Mouse (Mus musculus) G1E-ER4 (cell line): Measurements from ENCODE around the gene Smim5. TPM values are rescaled to one million over a fixed set of nuclear protein-coding genes. Genes with fewer than 3 reads are reported as not detected.

ENCODE experiments used
- GATA1 ChIP-seq: IDR thresholded peaks from one replicate; pipeline ENCODE4 v1.8.0; 2012; ENCODE audit warnings: low read length, inconsistent platforms
- polyA plus RNA-seq: library from polyadenylated mRNA; stranded (reverse); fragments of >175 nt; gene quantifications from 2 replicates; pipeline ENCODE4 v1.2.3, GENCODE M21; 2012

Gene Smim5
- polyA plus RNA-seq, 1 experiment = 9.2 TPM

GRCm38 (mm10) chr11:115904956-115905790 is 5.4 kb downstream of the Smim5 start:
- no peak for TF ChIP-seq GATA1

GRCm38 (mm10) chr11:115906116-115906515 is 6.3 kb downstream of the Smim5 start:
- TF ChIP-seq GATA1 = no peak

- no peak for TF ChIP-seq GATA1
Observed at GRCm38 (mm10) chr11:115906521-115906920, 6.8 kb downstream of the Smim5 start.

- TF ChIP-seq GATA1 = peak; percentile 98
Observed at GRCm38 (mm10) chr11:115911134-115911561, 11.4 kb downstream of the Smim5 start.

GRCm38 (mm10) chr11:115911632-115912376 is 12.0 kb downstream of the Smim5 start, which contains the start of gene Smim6:
TSS of gene Smim6 (plus strand) at chr11:115912017.
- no peak for TF ChIP-seq GATA1

- no peak for TF ChIP-seq GATA1
Observed at GRCm38 (mm10) chr11:115916579-115916978, 16.8 kb downstream of the Smim5 start.

GRCm38 (mm10) chr11:115918637-115919036 is 18.9 kb downstream of the Smim5 start:
- no peak for TF ChIP-seq GATA1

- TF ChIP-seq GATA1 = no peak
Observed at GRCm38 (mm10) chr11:115919073-115919472, 19.3 kb downstream of the Smim5 start.

- TF ChIP-seq GATA1 = no peak
Observed at GRCm38 (mm10) chr11:115920110-115920818, 20.5 kb downstream of the Smim5 start.

- no peak for TF ChIP-seq GATA1
Observed at GRCm38 (mm10) chr11:115921986-115922385, 22.2 kb downstream of the Smim5 start.

GRCm38 (mm10) chr11:115929031-115929430 is 29.3 kb downstream of the Smim5 start:
- no peak for TF ChIP-seq GATA1

- TF ChIP-seq GATA1 = no peak
Observed at GRCm38 (mm10) chr11:115929818-115930217, 30.1 kb downstream of the Smim5 start.

- no peak for TF ChIP-seq GATA1
Observed at GRCm38 (mm10) chr11:115931235-115931634, 31.5 kb downstream of the Smim5 start.

- no peak for TF ChIP-seq GATA1
Observed at GRCm38 (mm10) chr11:115933108-115933746, 33.5 kb downstream of the Smim5 start, which contains the start of the genes Sap30bp and Recql5. TSS of gene Sap30bp (plus strand) at chr11:115933282. TSS of gene Recql5 (minus strand) at chr11:115933477.

- no peak for TF ChIP-seq GATA1
Observed at GRCm38 (mm10) chr11:115933747-115934110, 34.0 kb downstream of the Smim5 start.
